Mouse (Mus musculus) erythroblast, adult 5-6 weeks (primary cell): ENCODE results near the gene Gm49358. TPM values are rescaled to one million over a fixed set of nuclear protein-coding genes. Genes with fewer than 3 reads are reported as not detected.

Experiments
- ATAC-seq: replicated peaks from 2 replicates; pipeline ENCODE4 v1.8.0; 2016; ENCODE audit warnings: moderate number of reproducible peaks, mild to moderate bottlenecking, moderate TSS enrichment, inconsistent platforms; ENCODE audit not compliant: poor library complexity, low FRiP score, severe bottlenecking
- total RNA-seq, 2 experiments: library from RNA; stranded (forward) in 1 of 2; stranded (reverse) in 1 of 2; fragments of 150-400 nt in 1 of 2; fragments of 200-764, 138-1000 nt in 1 of 2; gene quantifications; 2 replicates each; pipeline versions ENCODE4 v1.2.3 to v1.2.4; 2015 to 2017; ENCODE audit warnings: low replicate concordance in 2 of 2

Gene Gm49358
- total RNA-seq, 2 experiments from 2014 or later = 1.2 TPM; not detected in 1

DNA sequence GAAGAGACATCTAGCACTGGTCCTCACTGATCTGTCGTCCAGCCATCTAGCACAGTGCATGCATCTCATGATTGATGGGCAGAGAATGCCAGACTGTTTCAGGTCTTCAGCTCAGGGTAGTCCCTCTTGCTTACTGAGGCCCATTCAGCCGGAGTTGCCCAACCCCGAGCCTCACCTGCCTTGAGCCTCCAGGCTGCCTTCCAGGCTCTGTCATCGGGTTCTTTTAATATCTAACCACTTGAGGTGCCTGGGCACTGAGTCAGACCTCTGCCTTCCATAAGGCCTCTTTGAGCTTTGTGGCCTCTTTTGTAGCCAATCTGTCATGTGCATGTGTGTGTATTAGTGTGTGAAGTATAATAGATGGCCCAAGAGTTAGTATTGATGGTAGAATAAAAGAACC lies 85.7 kb downstream of the Gm49358 start:
- ATAC-seq = no peak

DNA sequence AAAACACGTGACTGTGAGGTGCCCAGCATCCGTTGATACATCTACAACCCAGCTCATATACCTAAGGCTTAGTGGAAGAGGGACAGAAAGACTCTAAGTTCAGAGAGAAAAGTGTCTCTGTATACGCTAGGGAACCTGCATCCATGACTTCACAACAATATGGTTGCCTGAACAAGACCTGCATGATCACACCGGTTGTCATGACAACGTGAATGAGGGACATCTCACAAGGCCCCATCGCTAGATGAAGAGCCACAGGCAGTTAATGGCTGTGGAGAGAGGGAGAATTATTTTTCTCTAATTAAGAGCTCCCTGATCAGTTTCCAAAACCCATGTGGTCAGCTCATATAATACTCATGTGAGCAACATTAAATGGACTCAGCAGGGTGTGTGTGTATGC lies 88.4 kb downstream of the Gm49358 start:
- ATAC-seq = no peak

DNA sequence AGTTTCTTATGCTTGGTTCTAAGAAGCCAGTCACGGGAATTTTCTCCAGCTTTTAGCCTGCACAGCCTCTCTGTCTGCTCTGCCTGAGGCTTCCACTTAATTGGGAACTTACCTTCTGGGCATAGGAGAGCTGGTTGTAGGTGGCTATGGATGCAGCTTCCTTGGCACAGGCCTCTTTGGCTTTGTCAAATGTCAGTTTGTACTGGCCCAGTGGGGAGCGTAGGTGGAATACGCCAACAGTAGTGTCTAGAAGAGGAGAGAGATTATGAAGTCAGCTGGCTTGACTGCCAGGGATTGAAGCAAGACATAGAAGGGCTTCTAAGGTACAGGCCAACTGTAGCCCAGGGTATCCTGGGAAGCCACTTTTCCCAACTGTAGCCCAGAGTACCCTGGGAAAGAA lies 89.7 kb downstream of the Gm49358 start:
- no peak for ATAC-seq

GRCm38 (mm10) chr10:86860396-86860795 lies 96.6 kb downstream of the Gm49358 start:
- no peak for ATAC-seq

- ATAC-seq = no peak
Observed at GRCm38 (mm10) chr10:86862496-86862895, 98.7 kb downstream of the Gm49358 start.

DNA sequence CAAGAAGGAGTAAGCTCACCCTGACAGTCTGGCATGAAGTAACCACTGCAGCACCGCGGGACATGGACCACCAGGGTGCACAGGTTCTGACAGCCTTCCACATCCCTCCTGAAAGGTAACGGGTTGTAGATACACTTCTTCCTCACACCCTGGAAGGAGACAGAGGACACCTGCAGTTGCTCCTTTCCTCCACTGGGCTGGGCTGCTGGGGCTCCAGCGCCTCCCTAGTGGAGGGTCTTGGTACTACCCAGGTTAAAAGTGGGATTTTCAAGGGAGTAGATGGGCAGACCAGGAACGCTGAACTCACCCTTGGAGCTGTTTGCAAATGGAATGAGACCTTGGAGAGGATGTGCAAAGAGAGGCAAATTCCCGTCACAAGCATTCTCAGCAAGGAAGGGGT lies 99.7 kb downstream of the Gm49358 start:
- ATAC-seq = peak; percentile 60; the same call in 1 of the 2 replicates

DNA sequence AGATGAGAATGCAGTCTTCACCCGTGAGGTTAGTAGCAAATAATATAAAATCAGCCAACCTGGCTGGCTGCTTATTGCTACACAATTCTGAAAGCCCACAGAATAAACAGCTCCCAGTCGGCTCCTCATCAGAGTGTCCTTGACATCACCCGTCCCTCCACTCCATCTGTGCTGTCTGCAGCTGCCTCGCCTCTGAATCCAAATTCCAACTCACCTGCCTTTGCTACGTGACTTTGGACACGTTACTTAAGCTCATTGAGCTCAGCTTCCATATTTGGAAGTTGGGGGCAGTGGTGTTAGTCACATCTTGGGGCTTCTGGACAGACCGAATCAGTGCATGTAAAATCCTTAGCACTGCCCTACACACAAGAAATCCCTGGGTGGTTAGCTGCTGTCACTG lies 108.3 kb downstream of the Gm49358 start:
- no peak for ATAC-seq

- no peak for ATAC-seq
Observed at GRCm38 (mm10) chr10:86872591-86872990, 108.8 kb downstream of the Gm49358 start.

GRCm38 (mm10) chr10:86878721-86879120 lies 114.9 kb downstream of the Gm49358 start:
- ATAC-seq = no peak

- ATAC-seq = no peak
Observed at GRCm38 (mm10) chr10:86880071-86880806, 116.5 kb downstream of the Gm49358 start.

DNA sequence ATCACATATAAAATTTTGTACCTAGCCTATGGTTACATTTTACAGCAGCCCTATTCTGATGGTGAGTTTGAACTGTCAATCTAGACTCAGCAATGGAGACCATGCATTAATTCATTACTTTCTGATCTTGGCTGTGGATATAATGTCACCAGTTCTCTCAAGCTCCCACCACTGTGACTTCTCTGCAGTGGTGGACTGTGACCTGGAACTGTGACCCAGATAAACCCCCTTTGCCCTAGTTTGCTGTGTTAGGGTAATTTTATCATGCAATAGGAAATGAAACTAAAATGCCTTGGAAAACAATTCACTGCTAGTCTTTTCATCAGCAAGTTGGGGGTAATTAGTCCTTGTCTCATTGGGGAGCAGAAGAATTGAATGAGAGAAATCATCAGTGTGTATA lies 117.7 kb downstream of the Gm49358 start:
- no peak for ATAC-seq

Other genes with a start within 250 kb of the Gm49358 start
- 136 and 158 TPM in 2 replicates for gene Hsp90b1, start 58.5 kb upstream of the Gm49358 start, total RNA-seq (2015; ENCODE audit: low replicate concordance)
- 198 and 211 TPM in 2 replicates for gene Hsp90b1, start 58.5 kb upstream of the Gm49358 start, total RNA-seq (2017; ENCODE audit: low replicate concordance)
- not detected in 2 replicates for gene Ttc41, start 58.2 kb upstream of the Gm49358 start, total RNA-seq (2015; ENCODE audit: low replicate concordance)
- gene Ttc41, start 58.2 kb upstream of the Gm49358 start, total RNA-seq (2017; ENCODE audit: low replicate concordance) = 0.26 and 0.42 TPM in 2 replicates
- gene Nt5dc3, start 15.0 kb downstream of the Gm49358 start, total RNA-seq (2015; ENCODE audit: low replicate concordance) = 1.3 and 1.5 TPM in 2 replicates
- 0.17 and 0.70 TPM in 2 replicates for gene Nt5dc3, start 15.0 kb downstream of the Gm49358 start, total RNA-seq (2017; ENCODE audit: low replicate concordance)
- 2.1 and 6.5 TPM in 2 replicates for gene Stab2, start 244.1 kb downstream of the Gm49358 start, total RNA-seq (2015; ENCODE audit: low replicate concordance)
- gene Stab2, start 244.1 kb downstream of the Gm49358 start, total RNA-seq (2017; ENCODE audit: low replicate concordance) = 1.5 and 2.0 TPM in 2 replicates